Comparison of ENCODE assay signal across 9 mouse cellular contexts in genomic region chr13:48237516-48237915, GRCm38 (mm10). TPM values are rescaled to one million over a fixed set of nuclear protein-coding genes. Genes with fewer than 3 reads are reported as not detected.
DNase-seq lines count a peak whose midpoint lies in the region; ATAC-seq and TF ChIP-seq lines count a peak whose summit lies in the region.
"Had no signal": no experiment of that assay in that cellular context is flagged by ENCODE, and none has a peak within 500 bp of the region (broad histone marks: within the 10 kb centered on the region; RNA-seq: fewer than 3 reads in every experiment).

No protein-coding gene starts in this region.

- no peaks in the 10 kb centered on the region for H3K4me1 ChIP-seq in heart, postnatal 0 days (ENCODE audit: control insufficient read depth, insufficient read depth)

- H3K9me3 ChIP-seq in heart, postnatal 0 days (replicated peaks; ENCODE audit: control insufficient read depth, low read length): no peaks in the 10 kb centered on the region
- H3K9me3 ChIP-seq: limb, embryonic 12.5 days had no signal

- H3K9ac ChIP-seq in heart, postnatal 0 days (replicated peaks; ENCODE audit: low read depth, low read length): no peak overlapping the region
- H3K9ac ChIP-seq: limb, embryonic 12.5 days had no signal

- H3K4me3 ChIP-seq in heart, postnatal 0 days (ENCODE audit: low read depth, low read length): no peak overlapping the region
- H3K4me3 ChIP-seq: limb, embryonic 12.5 days had no signal

- no peak for ATAC-seq in heart, postnatal 0 days (ENCODE audit: insufficient read depth, low read depth)

- peak; percentile 24 for DNase-seq in left cerebral cortex, postnatal 4 days
- DNase-seq in left cerebral cortex, adult 8-10 months (ENCODE audit: low spot score in 2 of 2): no peak
- peak; percentile 13 for DNase-seq in adrenal gland, postnatal 25 days
- no peak for DNase-seq in heart, postnatal 0 days (ENCODE audit: low spot score)
- DNase-seq in lung, postnatal 36 days: peak; percentile 44
- DNase-seq in right cerebral cortex, postnatal 14 days: no peak
- DNase-seq in spleen, postnatal 36 days (ENCODE audit: low spot score in 2 of 2): no peak
- DNase-seq in cerebellum, adult 9-10 months: no peak

- intact Hi-C loops in left cerebral cortex, postnatal 4 days (cut with DNase I): no loop called here

- H3K27ac ChIP-seq in heart, postnatal 0 days (ENCODE audit: low read depth): no peak overlapping the region
- H3K27ac ChIP-seq: limb, embryonic 12.5 days had no signal

- no peak overlapping the region for H3K4me2 ChIP-seq in heart, postnatal 0 days (ENCODE audit: low read depth, low read length)
- H3K4me2 ChIP-seq: limb, embryonic 12.5 days had no signal

- WGBS in heart, postnatal 0 days: 7% methylated on average over 4 of the region's 4 CpGs

- peak; percentile 41 for TF ChIP-seq CTCF in heart, postnatal 0 days (IDR thresholded peaks at IDR 0.05; ENCODE audit: low read depth)

- no peaks in the 10 kb centered on the region for H3K36me3 ChIP-seq in heart, postnatal 0 days (replicated peaks; ENCODE audit: control insufficient read depth, insufficient read depth, low read length)
- H3K36me3 ChIP-seq: limb, embryonic 12.5 days had no signal

- H3K27me3 ChIP-seq in heart, postnatal 0 days (ENCODE audit: control insufficient read depth, insufficient read depth, low read length): no peaks in the 10 kb centered on the region; the same call in 1 of the 2 replicates
- H3K27me3 ChIP-seq: limb, embryonic 12.5 days had no signal

- TF ChIP-seq EP300 in heart, postnatal 0 days (IDR thresholded peaks at IDR 0.05; ENCODE audit: low read depth): no peak

RNA-seq across cellular contexts. Expression of gene Id4, which starts 23.5 kb away (rescaled TPM):
- 10 to 100 TPM; 30.6 to 35.9 TPM for total RNA-seq in left cerebral cortex, postnatal 4 days (2021)
- 10 to 100 TPM; 55.0 to 68.0 (median 62.2) TPM for total RNA-seq in left cerebral cortex, adult 8-10 months (2022)
- 1.1 and 1.5 TPM in 2 replicates for total RNA-seq in adrenal gland, postnatal 25 days (2021)
- 1.9 and 3.5 TPM in 2 replicates for total RNA-seq in heart, postnatal 0 days (2014; rRNA removed; ENCODE audit: low replicate concordance)
- polyA plus RNA-seq in heart, postnatal 0 days (2015; fragmentation: Nextera tagmentation; extraction: Ambion mirVana): 1.3 and 1.4 TPM in 2 replicates

Comparison
In these comparisons a context has a peak if more than half of its experiments do, and no peak if none do; other contexts are left out.
1. DNase-seq: peak in left cerebral cortex, postnatal 4 days (single experiment), adrenal gland, postnatal 25 days (single experiment) and lung, postnatal 36 days (single experiment); none in left cerebral cortex, adult 8-10 months (0 of 2), heart, postnatal 0 days (single experiment), right cerebral cortex, postnatal 14 days (single experiment), spleen, postnatal 36 days (0 of 2) and cerebellum, adult 9-10 months (single experiment).